Mouse (Mus musculus) megakaryocyte, embryonic 14.5 days (primary cell): ENCODE measurements around the gene Cpm. TPM values are rescaled to one million over a fixed set of nuclear protein-coding genes. Genes with fewer than 3 reads are reported as not detected.

Experiments
- H3K27me3 ChIP-seq: replicated peaks from 2 replicates; pipeline ENCODE3; 2012; ENCODE audit warnings: inconsistent platforms
- H3K36me3 ChIP-seq: replicated peaks from 2 replicates; pipeline ENCODE3; 2012; ENCODE audit warnings: low read length, inconsistent platforms, mixed read lengths
- H3K4me1 ChIP-seq: 2 replicates; pipeline ENCODE4 v1.6.1; 2012; ENCODE audit warnings: inconsistent platforms
- H3K4me3 ChIP-seq: replicated peaks from 2 replicates; pipeline ENCODE3; 2012; ENCODE audit warnings: moderate library complexity, mild to moderate bottlenecking, inconsistent platforms
- H3K9me3 ChIP-seq: 2 replicates; pipeline ENCODE4 v1.6.1; 2012; ENCODE audit warnings: inconsistent platforms
- FLI1 ChIP-seq: IDR thresholded peaks from 2 replicates; pipeline ENCODE4 v1.6.1; 2012; ENCODE audit warnings: low read length, inconsistent platforms, mixed read lengths
- GATA1 ChIP-seq: IDR thresholded peaks from 3 replicates; pipeline ENCODE4 v1.6.1; 2012; ENCODE audit warnings: mixed read lengths, low read length, inconsistent platforms, borderline replicate concordance
- polyA plus RNA-seq: library from polyadenylated mRNA; stranded (reverse); fragments of >175 nt; gene quantifications from 2 replicates; pipeline ENCODE4 v1.2.3, GENCODE M21; 2012; ENCODE audit warnings: low replicate concordance; ENCODE audit not compliant: insufficient read depth

Gene Cpm
- polyA plus RNA-seq, 1 experiment, result not detected

DNA sequence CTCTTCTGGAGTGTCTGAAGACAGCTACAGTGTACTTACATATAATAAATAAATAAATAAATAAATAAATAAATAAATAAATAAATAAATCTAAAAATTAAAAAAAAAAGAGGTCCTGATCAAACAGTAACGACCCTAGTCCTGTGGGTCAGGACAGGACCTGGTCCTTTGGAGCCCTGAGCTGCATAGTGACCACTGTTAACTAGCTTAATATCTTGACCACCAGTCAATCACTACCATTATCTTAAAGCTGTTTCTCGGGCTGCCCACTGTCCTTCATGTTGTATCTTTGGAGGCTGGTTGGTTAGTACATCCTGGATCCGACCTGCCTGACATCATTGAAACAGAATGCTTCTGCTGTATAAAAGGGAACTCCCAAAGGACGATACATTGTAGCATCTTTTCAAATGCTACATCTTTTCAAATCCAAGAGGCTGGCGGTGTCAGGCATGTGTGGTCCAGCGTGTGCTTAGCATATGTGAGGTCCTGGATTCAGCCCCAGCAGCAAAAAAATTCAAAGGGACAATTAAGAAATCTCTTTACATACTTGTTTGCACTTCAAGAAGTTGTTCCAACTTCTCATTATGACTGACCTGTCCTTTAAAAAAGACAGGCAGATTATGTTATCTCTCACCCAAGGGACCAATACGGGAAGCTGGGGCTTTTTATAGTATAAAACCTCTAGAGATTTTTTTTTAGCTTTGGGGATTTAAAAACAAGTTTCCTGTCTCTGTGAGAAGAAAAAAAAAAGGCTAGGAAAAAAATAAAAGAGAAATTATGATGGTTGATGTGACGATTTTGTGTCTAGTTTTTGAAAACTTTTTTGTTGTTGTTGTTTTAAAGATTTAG lies 23.9 kb downstream of the Cpm start:
- H3K4me1 ChIP-seq, result no peaks in the 10 kb centered on the region
- TF ChIP-seq FLI1 (no peak), GATA1 (no peak)
- no peaks in the 10 kb centered on the region for H3K36me3 ChIP-seq
- peaks cover 7% of the 10 kb centered on the region for H3K27me3 ChIP-seq
- no peaks in the 10 kb centered on the region for H3K9me3 ChIP-seq
- no peak overlapping the region for H3K4me3 ChIP-seq

DNA sequence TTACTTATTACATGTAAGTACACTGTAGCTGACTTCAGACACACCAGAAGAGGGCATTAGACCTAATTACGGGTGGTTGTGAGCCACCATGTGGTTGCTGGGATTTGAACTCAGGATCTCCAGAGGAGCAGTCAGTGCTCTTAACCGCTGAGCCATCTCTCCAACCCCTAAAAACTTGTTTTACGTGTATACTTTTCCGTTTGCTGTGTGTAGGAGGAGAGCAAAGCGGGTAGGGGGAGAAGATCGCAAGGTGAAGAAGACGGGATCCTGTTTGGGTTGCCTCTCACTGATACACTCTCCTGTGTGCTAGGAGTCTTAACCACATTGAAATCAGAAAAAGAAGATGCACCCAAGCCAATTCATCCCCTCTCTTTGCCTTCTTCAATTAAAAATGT lies 24.5 kb downstream of the Cpm start:
- H3K4me3 ChIP-seq, result no peak overlapping the region
- no peaks in the 10 kb centered on the region for H3K36me3 ChIP-seq
- peaks cover 7% of the 10 kb centered on the region for H3K27me3 ChIP-seq
- H3K4me1 ChIP-seq, result no peaks in the 10 kb centered on the region
- no peaks in the 10 kb centered on the region for H3K9me3 ChIP-seq
- TF ChIP-seq GATA1 (no peak), FLI1 (no peak)

DNA sequence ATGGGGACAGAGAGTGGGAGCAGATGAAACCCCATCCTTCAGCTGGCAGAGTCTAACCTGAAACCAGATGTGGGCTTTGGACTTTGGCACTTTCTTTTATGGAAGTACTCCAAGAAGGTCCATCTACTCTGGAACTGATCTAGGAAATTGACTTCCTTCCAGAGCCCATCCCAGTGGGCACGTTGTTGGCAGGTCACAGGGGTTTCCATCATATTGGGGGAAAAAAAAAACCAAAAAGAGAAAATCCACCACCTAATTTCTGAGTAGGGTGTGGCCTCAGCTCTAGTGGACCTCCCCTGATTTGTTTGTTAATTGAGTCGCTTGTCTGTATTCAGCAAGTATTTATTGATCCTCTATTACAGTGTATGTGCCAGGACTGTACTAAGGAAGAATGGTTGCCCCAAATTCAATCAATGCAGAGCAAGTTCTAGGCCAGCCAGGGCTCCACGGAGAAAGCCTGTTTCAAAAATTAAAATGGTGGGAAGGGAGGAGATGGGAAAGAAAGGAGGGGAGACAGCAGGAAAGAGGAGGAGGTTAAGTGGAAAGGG lies 25.4 kb downstream of the Cpm start:
- peaks cover 7% of the 10 kb centered on the region for H3K27me3 ChIP-seq
- no peaks in the 10 kb centered on the region for H3K9me3 ChIP-seq
- H3K4me1 ChIP-seq, result no peaks in the 10 kb centered on the region
- H3K4me3 ChIP-seq, result no peak overlapping the region
- TF ChIP-seq GATA1 (no peak), FLI1 (no peak)
- no peaks in the 10 kb centered on the region for H3K36me3 ChIP-seq

DNA sequence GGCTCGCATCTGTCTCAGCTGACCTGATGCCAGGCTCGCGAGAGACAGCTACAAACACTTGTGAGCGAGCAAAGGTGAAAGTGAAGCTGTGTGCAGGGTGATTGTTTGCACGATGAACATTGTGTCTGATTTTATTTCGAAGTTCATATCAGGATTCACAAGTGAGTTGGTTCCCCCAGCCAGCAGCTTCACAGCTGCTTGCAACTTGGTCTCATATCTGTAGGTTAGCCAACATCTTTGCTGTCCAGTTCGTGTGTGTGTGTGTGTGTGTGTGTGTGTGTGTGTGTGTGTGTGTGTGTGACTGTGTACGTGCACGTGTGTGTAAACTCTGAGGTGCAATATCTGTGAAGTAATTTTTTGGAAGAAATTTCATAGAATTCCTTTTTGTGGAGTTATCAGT lies 26.2 kb downstream of the Cpm start:
- H3K27me3 ChIP-seq, result peaks cover 7% of the 10 kb centered on the region
- TF ChIP-seq GATA1 (no peak), FLI1 (no peak)
- H3K4me1 ChIP-seq, result no peaks in the 10 kb centered on the region
- no peaks in the 10 kb centered on the region for H3K36me3 ChIP-seq
- no peaks in the 10 kb centered on the region for H3K9me3 ChIP-seq
- H3K4me3 ChIP-seq, result no peak overlapping the region

DNA sequence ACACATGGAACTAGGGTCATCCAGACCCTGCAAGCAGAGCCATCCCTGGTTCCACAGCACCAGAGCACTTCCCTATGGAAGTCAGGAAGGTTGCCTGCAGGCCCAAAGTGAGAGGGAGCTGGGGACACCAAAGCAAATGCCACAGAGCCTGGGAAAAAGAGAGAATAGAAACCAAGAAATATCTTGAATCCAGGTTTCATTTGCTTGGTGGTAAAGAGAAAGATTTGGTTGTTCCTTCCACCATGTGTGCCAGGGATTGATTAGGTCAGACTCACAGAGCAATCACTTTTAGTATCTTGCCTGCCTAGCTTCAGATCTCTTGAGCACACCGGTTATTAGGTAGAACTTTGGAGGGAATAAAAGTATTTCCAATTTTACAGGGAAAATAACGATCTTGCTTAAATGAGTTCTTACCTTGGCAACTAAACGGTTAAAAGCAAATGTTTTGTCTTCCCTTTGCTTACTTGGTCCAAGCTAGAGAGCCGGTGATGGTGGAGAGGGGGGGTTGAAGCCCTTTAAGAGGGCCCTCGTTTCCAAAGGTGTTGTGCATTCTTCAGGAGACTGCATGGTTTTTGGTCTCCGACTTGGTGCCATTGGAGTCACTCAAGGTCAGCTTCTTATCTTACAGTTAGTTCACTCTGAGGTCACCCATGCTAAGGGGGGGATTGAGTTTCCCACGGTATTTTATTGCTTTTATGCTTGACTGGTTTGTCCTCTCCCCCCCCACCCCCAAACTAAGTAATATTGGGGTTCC lies 26.8 kb downstream of the Cpm start:
- TF ChIP-seq GATA1 (no peak), FLI1 (no peak)
- Histone ChIP-seq H3K4me1 (no peaks in the 10 kb centered on the region), H3K27me3 (peaks cover 7% of the 10 kb centered on the region), H3K4me3 (no peak overlapping the region), H3K9me3 (no peaks in the 10 kb centered on the region), H3K36me3 (no peaks in the 10 kb centered on the region)

DNA sequence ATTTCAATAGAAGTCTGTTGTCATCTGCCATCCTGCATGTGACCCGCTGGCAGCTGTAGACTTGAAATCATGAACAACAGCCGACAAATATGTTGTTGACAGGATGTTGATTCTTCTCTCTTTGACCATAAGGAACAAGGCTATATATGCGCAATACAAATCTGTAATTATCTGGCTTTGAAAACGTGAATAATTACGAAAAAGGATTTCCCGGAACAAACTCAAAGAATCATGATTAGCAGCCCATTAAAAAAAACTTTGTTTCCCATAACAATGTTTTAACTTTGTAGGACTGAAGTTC lies 27.3 kb downstream of the Cpm start:
- H3K4me1 ChIP-seq, result no peaks in the 10 kb centered on the region
- H3K27me3 ChIP-seq, result peaks cover 7% of the 10 kb centered on the region
- no peak overlapping the region for H3K4me3 ChIP-seq
- no peaks in the 10 kb centered on the region for H3K9me3 ChIP-seq
- H3K36me3 ChIP-seq, result no peaks in the 10 kb centered on the region
- no peak for TF ChIP-seq FLI1
- TF ChIP-seq GATA1, result no peak

DNA sequence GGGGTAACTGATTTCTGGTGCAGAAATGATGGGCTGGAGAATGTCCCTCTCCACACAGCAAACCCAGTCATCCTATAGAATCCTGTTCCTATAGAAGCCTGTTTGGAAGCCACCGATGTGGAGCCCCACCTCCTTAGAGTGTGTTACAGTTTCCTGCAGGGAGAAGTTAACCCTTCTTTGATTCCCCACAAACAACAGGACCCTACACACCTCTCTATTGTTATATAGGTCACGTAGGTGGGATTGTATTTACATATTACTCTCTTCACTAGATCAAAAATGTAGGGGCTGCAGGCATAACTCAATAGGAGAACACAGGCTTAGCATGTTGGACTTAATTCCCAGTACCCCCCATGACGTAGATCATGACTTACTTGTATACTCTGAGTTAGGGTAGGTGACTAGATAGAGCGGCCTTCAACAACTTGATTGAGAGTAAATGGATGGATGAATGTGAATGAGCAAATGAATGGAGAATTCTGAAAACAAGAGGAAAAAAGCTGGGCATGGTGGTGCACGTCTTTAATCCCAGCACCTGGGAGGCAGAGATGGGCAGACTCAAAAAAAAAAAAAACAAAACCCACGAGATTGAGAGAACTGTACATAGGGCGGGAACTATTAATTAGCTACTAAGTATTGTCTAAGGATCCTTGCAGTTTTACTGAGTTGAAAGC lies 27.8 kb downstream of the Cpm start:
- Histone ChIP-seq H3K36me3 (no peaks in the 10 kb centered on the region), H3K4me1 (no peaks in the 10 kb centered on the region), H3K9me3 (no peaks in the 10 kb centered on the region), H3K27me3 (peaks cover 7% of the 10 kb centered on the region), H3K4me3 (no peak overlapping the region)
- TF ChIP-seq GATA1, result no peak
- no peak for TF ChIP-seq FLI1

DNA sequence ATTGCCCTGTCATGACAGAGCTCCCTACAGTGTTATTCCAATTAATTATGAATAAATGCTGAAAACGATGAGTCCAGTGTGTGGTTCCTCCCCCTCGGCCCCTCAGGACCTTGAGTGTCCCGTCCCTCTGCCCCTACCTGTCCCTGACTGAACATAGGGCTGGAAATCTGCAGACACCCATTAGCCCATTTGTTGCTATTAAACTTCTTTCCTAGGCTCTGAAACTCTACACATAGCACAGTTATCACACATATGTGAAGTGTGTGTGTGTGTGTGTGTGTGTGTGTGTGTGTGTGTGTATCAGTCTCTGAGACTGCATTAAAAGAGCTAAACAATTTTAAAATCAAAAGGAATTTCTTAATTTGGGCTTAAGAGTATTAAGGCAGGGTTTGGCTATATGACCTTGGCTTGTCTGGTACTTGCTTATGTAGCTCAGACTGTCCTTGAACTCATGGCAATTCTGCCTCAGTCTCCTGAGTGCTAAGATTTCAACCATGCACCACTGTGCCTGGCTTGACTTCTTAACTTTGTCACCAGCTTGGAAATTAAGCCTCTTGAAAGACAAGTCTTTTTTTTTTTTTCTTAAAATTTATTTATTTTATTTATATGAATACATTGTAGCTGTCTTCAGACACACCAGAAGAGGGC lies 28.5 kb downstream of the Cpm start:
- Histone ChIP-seq H3K36me3 (no peaks in the 10 kb centered on the region), H3K9me3 (no peaks in the 10 kb centered on the region), H3K4me3 (no peak overlapping the region), H3K27me3 (peaks cover 7% of the 10 kb centered on the region), H3K4me1 (no peaks in the 10 kb centered on the region)
- TF ChIP-seq GATA1, result no peak
- no peak for TF ChIP-seq FLI1

DNA sequence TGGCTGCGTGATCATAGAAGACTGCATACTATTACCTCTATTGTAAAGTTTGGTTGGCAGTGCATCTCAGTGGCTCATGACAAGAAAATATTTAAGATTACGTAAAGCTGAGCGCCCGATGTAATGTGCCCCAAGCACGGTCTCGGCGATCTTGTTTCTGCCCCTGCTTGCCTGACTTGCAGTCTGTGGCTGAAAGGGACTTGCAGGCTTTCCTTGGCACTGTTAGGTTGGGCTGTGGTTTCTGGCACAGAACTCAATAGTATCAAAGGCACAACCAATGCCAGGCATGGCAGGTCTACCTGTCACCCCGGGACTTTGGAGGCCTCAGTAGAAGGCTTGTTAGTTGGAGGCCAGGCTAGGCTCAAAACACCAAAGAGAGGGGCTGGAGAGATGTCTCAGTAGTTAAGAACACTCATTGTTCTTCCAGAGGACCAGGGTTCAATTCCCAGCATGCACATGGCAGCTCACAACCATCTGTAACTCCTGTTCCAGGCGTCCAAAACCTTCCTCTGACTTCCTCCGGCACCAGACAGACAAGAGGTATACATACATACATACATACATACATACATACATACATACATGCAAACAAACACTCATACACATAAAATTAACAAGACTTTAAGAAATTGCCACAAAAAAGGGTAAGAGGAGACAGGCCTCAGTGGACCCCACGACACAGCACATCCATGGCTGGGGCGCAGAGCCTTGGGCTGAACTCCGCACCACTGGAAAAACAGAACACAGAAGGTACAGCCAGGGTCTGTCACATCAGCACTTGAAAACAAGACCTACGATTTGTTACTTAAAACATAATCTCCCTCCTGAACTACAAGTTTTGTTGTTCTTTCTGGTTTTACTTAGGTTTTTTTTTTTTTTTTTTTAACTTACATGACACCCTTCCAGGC lies 29.5 kb downstream of the Cpm start:
- Histone ChIP-seq H3K36me3 (no peaks in the 10 kb centered on the region), H3K27me3 (peaks cover 7% of the 10 kb centered on the region), H3K9me3 (no peaks in the 10 kb centered on the region), H3K4me1 (no peaks in the 10 kb centered on the region), H3K4me3 (no peak overlapping the region)
- no peak for TF ChIP-seq FLI1
